Mouse (Mus musculus): ENCODE results near the gene 1700008O03Rik.

Gene 1700008O03Rik

DNA sequence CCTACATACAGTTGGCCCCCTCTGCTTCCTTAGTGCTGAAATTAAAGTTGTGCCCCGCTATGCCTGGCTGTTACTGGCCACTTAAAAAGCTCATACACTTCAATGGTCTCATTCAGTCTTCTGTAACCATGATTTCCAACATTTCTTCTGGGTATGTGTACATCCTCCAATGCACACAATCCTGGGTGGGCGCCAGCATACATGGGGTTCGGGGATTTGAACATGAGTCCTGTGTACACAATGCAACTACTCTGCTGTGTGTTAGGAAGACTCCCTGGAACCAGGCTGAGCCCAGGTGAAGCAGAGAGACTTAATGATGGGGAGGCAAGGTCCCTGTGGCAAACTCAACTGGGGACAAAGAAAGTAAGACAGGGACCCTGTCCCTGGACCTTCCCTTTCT lies 9.8 kb downstream of the 1700008O03Rik start:
- DNase-seq (ENCODE audit: low spot score in 2 of 2), result peak in 1 of 2 experiments; percentile 36

DNA sequence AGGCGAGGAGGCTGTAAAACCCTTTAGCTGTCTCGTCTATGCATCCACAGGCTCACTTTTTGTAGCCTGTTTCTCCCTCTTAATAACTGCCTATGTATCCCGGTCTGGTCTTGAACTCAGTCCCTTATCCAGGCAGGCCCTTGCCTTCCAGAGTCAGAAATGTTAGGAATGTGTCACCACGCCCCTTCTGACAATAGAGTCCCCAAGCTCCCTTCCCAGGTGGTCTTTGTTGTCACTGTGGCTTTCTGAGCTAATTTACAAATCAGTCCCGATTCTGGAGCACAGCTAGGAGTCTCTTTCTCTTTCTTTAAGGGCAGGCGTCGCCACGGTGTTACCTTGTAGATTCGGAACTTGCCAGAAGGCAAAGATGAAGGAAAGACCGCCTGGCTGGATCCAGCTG lies 10.4 kb downstream of the 1700008O03Rik start:
- DNase-seq (ENCODE audit: low spot score in 2 of 2), result no peak

- DNase-seq (ENCODE audit: low spot score in 2 of 2), result peak; percentile 63 to 71
Measured at GRCm38 (mm10) chr7:44374756-44375155, 10.9 kb downstream of the 1700008O03Rik start.

DNA sequence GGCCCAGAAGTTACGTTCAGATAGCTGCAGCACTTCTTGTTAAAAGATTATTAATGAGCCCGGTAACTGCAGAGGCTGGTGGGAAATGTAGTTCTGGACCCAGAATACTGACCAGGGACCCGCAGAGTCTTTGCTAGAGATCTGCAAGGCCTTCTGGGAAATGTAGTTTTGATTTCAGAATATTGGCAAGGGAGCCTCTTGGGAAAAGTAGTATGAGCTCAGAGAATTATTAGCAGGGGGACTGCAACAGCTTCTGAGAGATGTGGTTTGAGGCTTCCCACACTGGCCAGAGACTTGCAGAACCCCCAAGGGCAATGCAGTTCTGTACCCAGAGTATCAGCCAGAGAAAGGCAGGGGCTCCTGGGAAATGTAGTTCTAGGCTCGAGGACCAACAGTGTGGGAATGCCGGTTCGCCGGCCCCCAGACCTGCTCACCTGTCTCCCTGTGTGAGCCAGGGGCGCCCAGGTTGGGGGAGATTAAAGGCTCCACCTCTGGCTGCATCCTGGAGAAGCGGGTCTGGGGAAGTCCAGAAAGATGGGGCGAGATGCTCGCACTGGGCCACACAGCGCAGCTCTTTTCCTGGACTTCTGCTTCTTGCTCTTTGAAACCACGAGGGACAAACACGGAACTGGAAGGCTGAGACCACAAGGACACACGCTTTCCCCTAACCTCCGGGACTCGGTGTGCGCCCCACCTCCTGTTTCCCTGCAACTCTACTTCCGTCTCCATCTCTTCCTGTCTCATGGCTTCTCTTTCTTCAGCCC lies 11.5 kb downstream of the 1700008O03Rik start:
- peak; percentile 90 to 96 for DNase-seq (ENCODE audit: low spot score in 2 of 2)

GRCm38 (mm10) chr7:44373460-44373859 lies 12.2 kb downstream of the 1700008O03Rik start:
- DNase-seq (ENCODE audit: low spot score in 2 of 2), result no peak

DNA sequence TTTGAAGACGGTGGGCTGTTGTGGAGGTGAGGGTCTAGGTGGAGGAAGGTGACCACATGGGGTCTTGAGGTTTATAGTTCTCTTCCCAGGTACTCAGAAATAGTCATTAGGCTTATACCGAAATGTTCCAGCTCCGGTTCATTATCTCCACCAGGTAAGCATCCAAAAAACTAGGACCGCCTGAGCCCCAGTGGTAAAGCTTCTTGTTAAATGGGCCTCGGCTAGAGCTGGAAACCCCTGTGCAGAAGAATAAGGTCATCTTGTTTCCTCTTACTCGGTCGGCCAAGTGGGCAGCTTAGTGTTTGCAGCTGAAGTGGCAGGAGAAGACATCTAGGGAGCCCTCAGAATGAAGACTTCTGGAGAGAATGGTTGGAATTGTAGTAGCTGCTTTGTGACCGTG lies 12.9 kb downstream of the 1700008O03Rik start:
- DNase-seq (ENCODE audit: low spot score in 2 of 2), result no peak

DNA sequence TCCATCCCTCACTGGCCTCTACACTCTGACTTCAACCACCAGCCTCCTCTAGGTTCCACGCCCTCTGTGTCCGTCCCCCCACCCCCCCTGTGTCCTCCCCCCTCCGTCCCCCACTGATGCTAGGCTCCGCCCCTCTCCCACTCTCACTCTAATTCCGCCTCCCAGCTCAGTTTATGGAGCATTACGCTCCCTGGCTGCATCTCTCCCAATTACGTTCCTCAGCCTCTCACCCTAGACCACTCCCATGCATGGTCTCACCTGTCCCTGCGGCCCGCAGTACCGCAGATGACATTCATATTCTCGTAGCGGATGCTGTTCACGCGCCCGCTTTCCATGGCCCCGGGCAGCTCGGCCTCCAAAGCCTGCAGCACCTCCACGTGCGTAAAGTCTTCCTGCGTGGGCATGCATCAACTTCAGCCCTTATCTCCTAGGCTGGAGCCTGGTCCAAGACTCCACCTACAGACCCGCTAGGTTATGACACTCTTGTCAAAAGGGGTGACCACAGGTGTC lies 24.8 kb downstream of the 1700008O03Rik start:
- peak; percentile 58 to 71 for DNase-seq (ENCODE audit: low spot score in 2 of 2)

- DNase-seq (ENCODE audit: low spot score in 2 of 2), result peak; percentile 97
Measured at GRCm38 (mm10) chr7:44359908-44360672, 25.5 kb downstream of the 1700008O03Rik start.

DNA sequence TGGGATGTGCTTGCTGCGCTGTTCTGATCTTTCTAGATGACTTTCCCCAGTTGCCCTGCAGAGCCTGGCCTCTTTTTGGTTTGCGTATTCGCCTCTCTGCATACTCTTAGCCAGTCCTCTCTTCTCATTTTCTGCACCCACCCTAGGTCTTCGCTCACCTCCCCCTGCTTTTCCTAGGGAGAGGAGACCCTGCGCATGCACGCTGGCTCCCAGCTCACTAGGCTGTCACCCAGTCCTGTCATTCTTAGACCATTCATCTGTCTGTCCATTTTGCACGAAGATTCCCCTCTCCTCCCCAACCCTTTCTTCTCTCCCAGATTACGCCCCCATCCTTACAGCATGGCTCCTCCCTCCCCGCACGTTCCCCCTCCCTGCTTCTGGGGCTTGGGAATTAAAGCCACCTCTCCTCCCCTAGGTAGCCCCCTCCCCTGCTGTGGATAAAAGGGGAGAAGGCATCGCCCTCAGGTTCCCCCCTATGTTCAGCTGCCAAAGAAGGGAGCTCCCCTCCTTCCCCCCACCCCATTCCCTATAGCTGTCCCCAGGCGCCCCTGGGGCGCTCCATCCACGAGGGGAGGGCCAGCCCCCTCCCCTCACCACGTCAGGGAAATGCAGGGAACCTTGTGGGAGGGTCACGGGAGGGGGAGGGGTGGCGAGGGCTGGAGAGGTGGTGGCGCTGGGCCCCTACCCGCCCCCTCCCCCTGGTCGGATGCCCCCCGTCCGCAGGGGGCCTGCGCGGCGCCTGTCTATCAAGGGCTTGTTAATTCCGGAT lies 26.6 kb downstream of the 1700008O03Rik start:
- DNase-seq (ENCODE audit: low spot score in 2 of 2), result peak; percentile 69 to 74

DNA sequence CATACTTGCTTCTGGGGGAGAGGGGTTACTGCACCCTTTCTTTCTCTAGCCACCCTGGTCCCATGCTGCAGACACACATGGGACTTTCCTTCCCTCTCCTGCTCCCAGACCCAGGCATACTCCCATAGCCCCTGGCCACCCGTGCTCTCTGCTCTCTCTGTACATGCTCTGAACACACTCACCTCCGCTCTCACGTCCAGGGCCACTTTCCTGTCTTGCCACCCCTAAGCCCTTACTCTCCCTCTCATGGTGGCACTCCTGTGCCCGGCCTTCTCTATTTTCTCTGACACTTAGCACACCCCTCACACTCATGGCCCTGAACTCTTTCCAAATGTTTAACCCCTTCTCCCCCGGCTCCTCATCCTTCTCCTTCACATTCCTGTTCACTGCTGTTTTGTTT lies 27.6 kb downstream of the 1700008O03Rik start:
- DNase-seq (ENCODE audit: low spot score in 2 of 2), result peak in 1 of 2 experiments; percentile 50

GRCm38 (mm10) chr7:44357531-44357930 lies 28.1 kb downstream of the 1700008O03Rik start:
- DNase-seq (ENCODE audit: low spot score in 2 of 2), result peak in 1 of 2 experiments; percentile 47

DNA sequence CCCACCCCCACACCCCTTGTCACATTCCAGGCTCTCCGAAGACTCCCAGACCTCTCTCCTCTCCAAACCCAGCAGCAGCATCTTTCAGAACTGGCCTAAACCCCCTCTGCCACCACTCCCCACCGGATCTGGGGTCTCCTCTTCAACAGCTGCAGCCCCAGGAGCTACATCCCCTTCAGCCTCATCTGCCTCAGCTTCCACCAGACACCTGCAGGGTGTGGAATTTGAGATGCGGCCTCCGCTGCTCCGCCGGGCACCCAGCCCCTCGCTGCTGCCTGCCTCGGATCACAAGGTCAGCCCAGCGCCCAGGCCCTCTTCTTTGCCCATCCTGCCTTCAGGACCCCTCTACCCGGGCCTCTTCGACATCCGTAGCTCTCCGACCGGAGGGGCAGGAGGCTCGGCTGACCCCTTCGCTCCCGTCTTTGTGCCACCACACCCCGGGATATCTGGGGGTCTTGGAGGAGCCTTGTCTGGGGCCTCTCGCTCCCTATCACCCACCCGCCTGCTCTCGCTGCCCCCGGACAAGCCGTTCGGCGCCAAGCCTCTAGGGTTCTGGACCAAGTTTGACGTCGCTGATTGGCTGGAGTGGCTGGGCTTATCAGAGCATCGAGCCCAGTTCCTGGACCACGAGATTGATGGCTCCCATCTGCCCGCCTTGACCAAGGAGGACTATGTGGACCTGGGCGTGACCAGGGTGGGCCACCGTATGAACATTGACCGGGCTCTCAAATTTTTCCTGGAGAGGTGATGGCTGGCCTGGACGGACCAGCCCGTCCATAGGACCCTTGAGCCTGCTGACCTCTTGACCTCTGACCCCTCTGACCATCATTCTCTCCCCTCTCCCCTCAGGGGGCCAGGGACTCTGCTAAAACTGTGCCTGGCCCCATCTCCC lies 28.8 kb downstream of the 1700008O03Rik start:
- DNase-seq (ENCODE audit: low spot score in 2 of 2), result peak; percentile 52 to 56

- peak in 1 of 2 experiments; percentile 64 for DNase-seq (ENCODE audit: low spot score in 2 of 2)
Measured at GRCm38 (mm10) chr7:44355411-44355810, 30.2 kb downstream of the 1700008O03Rik start.

DNA sequence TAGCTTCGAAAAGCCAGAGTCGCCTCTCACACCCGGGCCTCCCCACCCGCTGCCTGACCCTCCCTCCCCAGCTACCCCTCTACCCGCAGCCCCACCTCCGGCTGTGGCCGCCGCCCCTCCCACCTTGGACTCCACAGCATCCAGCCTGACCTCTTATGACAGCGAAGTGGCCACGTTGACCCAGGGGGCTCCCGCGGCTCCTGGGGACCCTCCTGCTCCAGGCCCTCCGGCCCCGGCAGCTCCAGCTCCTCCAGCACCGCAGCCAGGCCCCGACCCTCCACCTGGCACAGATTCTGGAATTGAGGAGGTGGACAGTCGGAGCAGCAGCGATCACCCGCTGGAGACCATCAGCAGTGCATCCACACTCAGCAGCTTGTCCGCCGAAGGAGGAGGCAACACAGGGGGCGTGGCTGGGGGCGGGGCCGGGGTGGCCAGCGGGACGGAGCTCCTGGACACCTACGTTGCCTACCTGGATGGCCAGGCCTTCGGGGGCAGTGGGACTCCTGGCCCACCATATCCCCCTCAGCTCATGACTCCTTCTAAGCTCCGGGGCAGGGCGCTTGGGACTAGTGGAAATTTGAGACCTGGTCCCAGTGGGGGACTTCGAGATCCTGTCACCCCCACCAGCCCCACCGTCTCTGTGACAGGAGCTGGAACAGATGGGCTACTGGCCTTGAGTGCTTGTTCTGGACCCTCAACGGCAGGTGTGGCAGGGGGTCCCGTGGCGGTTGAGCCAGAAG lies 31.8 kb downstream of the 1700008O03Rik start:
- DNase-seq (ENCODE audit: low spot score in 2 of 2), result peak in 1 of 2 experiments; percentile 48

DNA sequence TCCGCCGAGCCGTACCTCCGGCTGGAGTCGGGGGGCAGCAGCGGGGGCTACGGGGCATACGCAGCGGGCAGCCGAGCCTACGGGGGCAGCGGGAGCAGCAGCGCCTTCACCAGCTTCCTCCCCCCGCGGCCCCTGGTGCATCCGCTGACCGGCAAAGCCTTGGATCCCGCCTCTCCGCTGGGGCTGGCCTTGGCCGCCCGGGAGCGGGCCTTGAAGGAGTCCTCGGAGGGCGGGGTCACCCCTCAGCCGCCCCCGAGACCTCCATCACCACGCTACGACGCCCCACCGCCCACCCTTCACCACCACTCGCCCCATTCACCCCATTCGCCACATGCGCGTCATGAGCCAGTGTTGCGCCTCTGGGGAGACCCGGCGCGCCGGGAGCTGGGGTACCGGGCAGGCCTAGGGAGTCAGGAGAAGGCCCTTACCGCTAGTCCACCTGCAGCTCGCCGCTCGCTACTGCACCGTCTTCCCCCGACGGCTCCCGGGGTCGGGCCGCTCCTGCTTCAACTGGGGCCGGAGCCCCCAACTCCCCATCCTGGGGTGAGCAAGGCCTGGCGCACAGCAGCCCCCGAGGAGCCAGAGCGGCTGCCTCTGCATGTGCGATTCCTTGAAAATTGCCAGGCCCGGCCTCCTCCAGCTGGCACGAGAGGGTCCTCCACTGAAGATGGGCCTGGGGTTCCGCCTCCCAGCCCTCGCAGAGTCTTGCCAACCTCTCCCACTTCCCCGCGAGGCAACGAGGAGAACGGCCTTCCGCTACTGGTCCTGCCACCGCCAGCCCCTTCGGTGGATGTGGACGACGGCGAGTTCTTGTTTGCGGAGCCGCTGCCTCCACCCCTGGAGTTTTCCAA lies 32.6 kb downstream of the 1700008O03Rik start:
- peak; percentile 54 to 57 for DNase-seq (ENCODE audit: low spot score in 2 of 2)

GRCm38 (mm10) chr7:44351881-44352749 lies 33.5 kb downstream of the 1700008O03Rik start:
- peak; percentile 29 to 44 for DNase-seq (ENCODE audit: low spot score in 2 of 2)

DNA sequence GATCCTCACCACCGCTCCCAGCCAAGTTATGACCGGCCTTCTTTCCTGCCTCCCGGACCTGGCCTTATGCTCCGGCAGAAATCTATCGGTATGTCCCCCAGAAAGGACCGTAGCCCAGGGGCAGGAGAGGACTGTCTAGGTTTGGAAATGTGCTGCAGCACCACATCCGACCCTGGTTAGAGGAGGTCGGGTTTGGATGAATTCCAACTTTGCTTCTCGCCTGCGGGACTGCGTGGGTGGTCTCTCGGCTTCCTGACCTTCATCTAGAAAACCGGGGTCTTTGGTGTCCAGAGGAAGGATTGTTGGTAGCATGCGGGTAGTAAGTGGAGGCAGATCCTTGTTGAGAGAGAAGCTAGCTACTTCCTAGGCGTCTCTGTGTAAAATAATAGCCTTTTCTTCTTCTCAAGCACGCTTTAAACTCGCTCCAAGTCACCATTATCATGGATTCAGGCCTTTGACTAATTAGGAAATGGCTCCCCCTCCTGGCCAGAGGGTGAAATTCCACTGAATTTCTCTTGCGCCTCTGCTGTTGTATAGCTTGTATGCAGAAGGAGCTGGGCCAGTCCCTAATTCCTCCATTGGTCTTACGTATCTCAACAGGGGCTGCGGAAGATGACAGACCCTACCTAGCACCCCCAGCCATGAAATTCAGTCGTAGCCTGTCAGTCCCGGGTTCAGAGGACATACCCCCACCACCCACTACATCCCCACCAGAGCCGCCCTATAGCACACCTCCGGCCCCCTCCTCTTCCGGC lies 34.5 kb downstream of the 1700008O03Rik start:
- DNase-seq (ENCODE audit: low spot score in 2 of 2), result peak; percentile 89 to 92
